Mouse (Mus musculus): Measurements from ENCODE around the gene Alx3.

DNA sequence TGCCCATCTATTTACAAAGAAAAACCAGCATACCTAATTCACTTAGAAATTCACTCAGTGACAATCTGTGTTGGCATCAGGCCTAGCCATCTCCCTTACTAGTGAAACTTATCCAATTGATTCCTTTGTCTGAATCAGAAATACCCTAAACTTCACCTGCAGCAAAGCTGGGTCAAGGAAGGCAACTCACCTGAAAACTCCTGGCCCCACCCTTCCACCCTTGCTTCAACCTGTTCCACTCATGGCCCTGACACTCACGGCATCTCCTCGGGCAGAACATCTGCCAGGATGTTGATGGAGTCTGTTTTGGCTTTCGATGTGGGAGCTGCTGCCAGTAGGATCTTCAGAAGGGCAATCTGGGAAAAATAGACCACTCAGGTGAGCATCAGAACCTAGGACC, 23.0 kb downstream of the Alx3 start:
- TF ChIP-seq FOSL1 (IDR thresholded peaks at IDR 0.05; ENCODE audit: insufficient read depth, low read length, poor library complexity, severe bottlenecking) (no peak), MAX (IDR thresholded peaks at IDR 0.05) (no peak), CTCF (IDR thresholded peaks at IDR 0.05; ENCODE audit: control insufficient read depth, insufficient read depth, insufficient read length) (no peak), MYOG (IDR thresholded peaks at IDR 0.05; ENCODE audit: control insufficient read depth, extremely low read depth, insufficient read length) (no peak)
